In the genomic region with DNA sequence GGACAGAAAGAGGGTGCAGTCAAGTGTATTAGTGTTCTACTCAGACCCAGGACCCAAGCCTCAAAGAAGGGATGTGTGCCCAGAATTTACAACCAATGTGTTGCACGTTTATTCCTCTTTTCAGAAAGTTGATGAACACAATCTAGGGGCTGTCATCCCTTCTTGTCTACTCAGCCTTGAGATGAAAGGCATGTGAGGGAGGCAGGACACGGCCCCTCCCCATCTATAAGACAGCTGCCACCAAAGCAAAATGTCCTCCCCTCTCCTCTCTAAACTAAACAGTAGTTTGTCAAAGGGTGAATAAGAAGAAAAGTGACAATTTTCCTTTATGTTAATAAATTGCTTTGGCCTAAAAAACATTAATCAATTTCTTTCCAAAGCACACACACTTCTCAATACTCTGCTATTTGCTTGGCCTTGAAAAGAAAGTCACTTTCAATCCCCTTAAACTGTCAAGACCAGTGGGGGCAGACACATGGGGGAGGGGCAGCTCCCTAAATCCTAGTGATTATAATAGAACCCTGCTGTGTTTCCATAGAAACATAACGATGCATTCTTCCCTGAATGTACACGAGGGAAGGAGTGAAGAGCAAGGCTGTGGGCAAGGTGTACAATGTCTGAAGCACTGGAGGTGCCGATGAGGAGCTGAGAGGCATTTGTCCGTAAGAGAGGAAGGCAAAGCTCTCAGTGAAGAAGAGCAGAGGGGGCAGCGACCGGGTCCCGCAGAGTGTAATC, we compare ENCODE assay signal across 12 mouse cellular contexts.
DNase-seq lines count a peak whose midpoint lies in the region; ATAC-seq lines count a peak whose summit lies in the region.
"Had no signal": no experiment of that assay in that cellular context is flagged by ENCODE, and none has a peak within 500 bp of the region (broad histone marks: within the 10 kb centered on the region; RNA-seq: fewer than 3 reads in every experiment).

No protein-coding gene starts in this region.

- no peaks in the 10 kb centered on the region for H3K9me3 ChIP-seq in forebrain, embryonic 16.5 days (ENCODE audit: control insufficient read depth, low read length)
- H3K9me3 ChIP-seq in midbrain, embryonic 12.5 days: no peaks in the 10 kb centered on the region

- 22% methylated on average over 9 of the region's 9 CpGs for WGBS in forebrain, embryonic 16.5 days
- WGBS in midbrain, embryonic 12.5 days: 37% methylated on average over 9 of the region's 9 CpGs

- H3K9ac ChIP-seq in forebrain, embryonic 16.5 days (replicated peaks; ENCODE audit: low read depth, low read length): no peak overlapping the region
- H3K9ac ChIP-seq in midbrain, embryonic 12.5 days (replicated peaks): no peak overlapping the region
- H3K9ac ChIP-seq: limb, embryonic 12.5 days had no signal

- no peak overlapping the region for H3K4me2 ChIP-seq in forebrain, embryonic 16.5 days (ENCODE audit: low read length)
- no peak overlapping the region for H3K4me2 ChIP-seq in midbrain, embryonic 12.5 days (replicated peaks)
- H3K4me2 ChIP-seq: limb, embryonic 12.5 days had no signal

- H3K36me3 ChIP-seq in forebrain, embryonic 16.5 days (ENCODE audit: control insufficient read depth, insufficient read depth): no peaks in the 10 kb centered on the region
- no peaks in the 10 kb centered on the region for H3K36me3 ChIP-seq in midbrain, embryonic 12.5 days
- H3K36me3 ChIP-seq: limb, embryonic 12.5 days had no signal

- no peak overlapping the region for H3K27ac ChIP-seq in forebrain, embryonic 16.5 days (ENCODE audit: low read length)
- no peak overlapping the region for H3K27ac ChIP-seq in midbrain, embryonic 12.5 days (replicated peaks)
- H3K27ac ChIP-seq: heart, adult 2 months; limb, embryonic 12.5 days had no signal

- peaks cover 10% of the 10 kb centered on the region for H3K4me1 ChIP-seq in forebrain, embryonic 16.5 days (replicated peaks; ENCODE audit: control insufficient read depth, insufficient read depth, low read length)
- peaks cover 13% of the 10 kb centered on the region for H3K4me1 ChIP-seq in midbrain, embryonic 12.5 days

- ATAC-seq in forebrain, embryonic 16.5 days: peak; percentile 64
- peak; percentile 57 for ATAC-seq in midbrain, embryonic 12.5 days (ENCODE audit: low FRiP score, low read depth)

- intact Hi-C loops in gastrocnemius, postnatal 14 days (cut with DNase I; ENCODE audit: low total_unique reads): no loop called here
- intact Hi-C loops in heart, postnatal 10 days (cut with DNase I): no loop called here

- DNase-seq in R1 (ENCODE audit: low read depth, low spot score): peak; percentile 61
- peak; percentile 72 for DNase-seq in embryo, embryonic 10.5 days (ENCODE audit: low spot score)
- DNase-seq in adrenal gland, postnatal 25 days: no peak
- DNase-seq in gastrocnemius, postnatal 14 days: no peak
- no peak for DNase-seq in heart, postnatal 10 days
- no peak for DNase-seq in kidney, adult 9 months
- DNase-seq: kidney, postnatal 4 days had no signal

- H3K4me3 ChIP-seq in forebrain, embryonic 16.5 days (replicated peaks; ENCODE audit: low read length): no peak overlapping the region
- H3K4me3 ChIP-seq in midbrain, embryonic 12.5 days: no peak overlapping the region
- H3K4me3 ChIP-seq: heart, adult 2 months; limb, embryonic 12.5 days had no signal

- no peaks in the 10 kb centered on the region for H3K27me3 ChIP-seq in forebrain, embryonic 16.5 days (replicated peaks; ENCODE audit: control insufficient read depth, insufficient read depth, low read length)
- peaks cover 9% of the 10 kb centered on the region for H3K27me3 ChIP-seq in midbrain, embryonic 12.5 days
- H3K27me3 ChIP-seq: CH12.LX had no signal

Comparison
In these comparisons a context has a peak if more than half of its experiments do, and no peak if none do; other contexts are left out.
1. DNase-seq: peak in R1 (single experiment) and embryo, embryonic 10.5 days (single experiment); none in adrenal gland, postnatal 25 days (single experiment), gastrocnemius, postnatal 14 days (single experiment), heart, postnatal 10 days (0 of 2) and kidney, adult 9 months (single experiment).